Comparison of ENCODE assay signal across 10 mouse cellular contexts in the genomic region with DNA sequence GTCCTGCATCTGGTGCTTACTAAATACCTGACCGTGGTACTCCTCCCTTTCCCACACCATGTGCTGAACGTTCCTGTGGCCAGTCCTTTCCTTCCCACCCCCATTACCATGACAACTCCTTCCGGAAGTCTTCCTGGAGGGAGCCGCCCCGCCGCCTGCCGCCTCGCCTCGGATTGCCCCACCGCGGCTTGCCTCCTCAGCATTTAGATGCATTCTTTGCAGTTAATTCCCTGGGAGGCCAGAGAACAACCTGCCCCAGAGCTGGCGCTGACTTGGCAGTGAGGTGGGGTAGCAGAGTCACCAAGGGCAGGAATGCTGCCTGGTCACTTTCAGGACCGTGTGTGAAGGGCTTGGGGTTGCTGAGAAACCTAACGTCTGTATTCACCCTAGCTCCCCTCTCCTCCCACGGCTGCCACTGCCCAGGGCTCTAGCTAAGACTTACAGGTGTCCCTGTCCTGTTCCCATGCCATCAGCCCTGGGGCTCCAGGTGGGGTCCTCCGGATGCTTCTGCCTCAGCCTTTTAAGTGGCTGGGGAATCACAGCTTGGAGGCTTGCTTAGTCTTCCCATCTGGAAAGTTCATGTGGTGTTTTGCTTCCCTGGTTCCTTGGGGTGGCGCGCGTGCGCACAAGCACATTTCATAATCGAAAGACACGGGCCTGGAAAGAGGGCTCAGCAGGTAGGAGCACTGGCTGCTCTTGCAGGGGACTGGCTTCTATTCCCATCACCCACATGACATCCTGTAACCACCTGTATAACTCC. TPM values are rescaled to one million over a fixed set of nuclear protein-coding genes. Genes with fewer than 3 reads are reported as not detected.
DNase-seq lines count a peak whose midpoint lies in the region; ATAC-seq and TF ChIP-seq lines count a peak whose summit lies in the region.
"Had no signal": no experiment of that assay in that cellular context is flagged by ENCODE, and none has a peak within 500 bp of the region (broad histone marks: within the 10 kb centered on the region; RNA-seq: fewer than 3 reads in every experiment).

No protein-coding gene starts in this region.

- ATAC-seq in forebrain, embryonic 11.5 days (replicated peaks; ENCODE audit: low FRiP score), result no peak
- ATAC-seq in forebrain, embryonic 15.5 days (replicated peaks), result no peak
- ATAC-seq in heart, postnatal 0 days (ENCODE audit: insufficient read depth, low read depth), result no peak

- no peaks in the 10 kb centered on the region for H3K9me3 ChIP-seq in forebrain, embryonic 11.5 days (ENCODE audit: control insufficient read depth, low read length)
- H3K9me3 ChIP-seq in forebrain, embryonic 15.5 days, result no peaks in the 10 kb centered on the region
- H3K9me3 ChIP-seq in heart, postnatal 0 days (replicated peaks; ENCODE audit: control insufficient read depth, low read length), result no peaks in the 10 kb centered on the region

- H3K4me3 ChIP-seq in forebrain, embryonic 11.5 days (ENCODE audit: low read depth, low read length), result no peak overlapping the region
- H3K4me3 ChIP-seq in forebrain, embryonic 15.5 days, result no peak overlapping the region
- no peak overlapping the region; the same call in 1 of the 2 replicates for H3K4me3 ChIP-seq in heart, postnatal 0 days (ENCODE audit: low read depth, low read length)
- H3K4me3 ChIP-seq in thymus, adult 2 months (ENCODE audit: control insufficient read depth, insufficient read depth, low read length), result no peak overlapping the region
- H3K4me3 ChIP-seq: erythroblast, embryonic 14.5 days had no signal

- no peak for DNase-seq in forebrain, embryonic 11.5 days (ENCODE audit: low spot score)
- peak; percentile 75 for DNase-seq in Muller cell, postnatal 12 days (ENCODE audit: inconsistent ontology term)
- DNase-seq in heart, postnatal 0 days (ENCODE audit: low spot score), result peak; percentile 55
- DNase-seq in kidney, postnatal 36 days, result peak; percentile 79 to 85
- peak; percentile 35 for DNase-seq in neural tube, embryonic 10.5 days (ENCODE audit: extremely low spot score, low spot score)
- DNase-seq in thymus, adult 2 months, result no peak
- DNase-seq in frontal cortex, postnatal 25 days (ENCODE audit: low spot score in 2 of 2), result no peak

- no peak overlapping the region for H3K27ac ChIP-seq in forebrain, embryonic 11.5 days (ENCODE audit: low read depth, low read length)
- no peak overlapping the region for H3K27ac ChIP-seq in forebrain, embryonic 15.5 days (replicated peaks)
- peak overlapping the region; percentile 47 for H3K27ac ChIP-seq in heart, postnatal 0 days (ENCODE audit: low read depth)
- H3K27ac ChIP-seq in thymus, adult 2 months (ENCODE audit: control insufficient read depth, insufficient read depth, low read length), result no peak overlapping the region

- WGBS in forebrain, embryonic 11.5 days, result 11% methylated on average over 22 of the region's 22 CpGs
- WGBS in forebrain, embryonic 15.5 days, result 12% methylated on average over 22 of the region's 22 CpGs
- WGBS in heart, postnatal 0 days, result 15% methylated on average over 22 of the region's 22 CpGs
- 25% methylated on average over 22 of the region's 22 CpGs for WGBS in thymus, adult 2 months

- H3K36me3 ChIP-seq in forebrain, embryonic 11.5 days (ENCODE audit: control insufficient read depth, insufficient read depth, low read length), result no peaks in the 10 kb centered on the region
- no peaks in the 10 kb centered on the region for H3K36me3 ChIP-seq in forebrain, embryonic 15.5 days
- 0 out of 2 replicates have a peak, but pooled peaks cover 10% of the 10 kb centered on the region for H3K36me3 ChIP-seq in heart, postnatal 0 days (replicated peaks; ENCODE audit: control insufficient read depth, insufficient read depth, low read length)
- H3K36me3 ChIP-seq in thymus, adult 2 months (ENCODE audit: control insufficient read depth, insufficient read depth, low read length), result no peaks in the 10 kb centered on the region

- H3K27me3 ChIP-seq in forebrain, embryonic 11.5 days (ENCODE audit: control insufficient read depth, insufficient read depth, low read length), result peaks cover 13% of the 10 kb centered on the region
- peaks cover 37% of the 10 kb centered on the region for H3K27me3 ChIP-seq in forebrain, embryonic 15.5 days
- peaks cover 17% of the 10 kb centered on the region for H3K27me3 ChIP-seq in heart, postnatal 0 days (ENCODE audit: control insufficient read depth, insufficient read depth, low read length)
- peaks cover 13% of the 10 kb centered on the region; the same call in 1 of the 2 replicates for H3K27me3 ChIP-seq in thymus, adult 2 months (ENCODE audit: control insufficient read depth, insufficient read depth, low read length)

- no peak for TF ChIP-seq POLR2A in thymus, adult 2 months (IDR thresholded peaks at IDR 0.05; ENCODE audit: control insufficient read depth, extremely low read depth, insufficient read depth, low read length, poor library complexity)

- H3K4me2 ChIP-seq in forebrain, embryonic 11.5 days (ENCODE audit: low read depth, low read length, severe bottlenecking), result 0 out of 2 replicates have a peak overlapping the region, but pooled peaks have one; percentile 31
- no peak overlapping the region for H3K4me2 ChIP-seq in forebrain, embryonic 15.5 days (replicated peaks)
- H3K4me2 ChIP-seq in heart, postnatal 0 days (ENCODE audit: low read depth, low read length), result peak overlapping the region; percentile 51

- no peak for TF ChIP-seq EP300 in heart, postnatal 0 days (IDR thresholded peaks at IDR 0.05; ENCODE audit: low read depth)

- 0 out of 2 replicates have a peak overlapping the region, but pooled peaks have one; percentile 20 for H3K9ac ChIP-seq in forebrain, embryonic 11.5 days (ENCODE audit: low read length)
- H3K9ac ChIP-seq in forebrain, embryonic 15.5 days (replicated peaks), result no peak overlapping the region
- H3K9ac ChIP-seq in heart, postnatal 0 days (replicated peaks; ENCODE audit: low read depth, low read length), result peak overlapping the region; percentile 40

- no peak for TF ChIP-seq CTCF in heart, postnatal 0 days (IDR thresholded peaks at IDR 0.05; ENCODE audit: low read depth)
- TF ChIP-seq CTCF in thymus, adult 2 months (IDR thresholded peaks at IDR 0.05; ENCODE audit: borderline replicate concordance, control insufficient read depth, extremely low read depth, insufficient read depth, low read length, poor library complexity), result no peak

- peaks cover 10% of the 10 kb centered on the region; the same call in 1 of the 2 replicates for H3K4me1 ChIP-seq in forebrain, embryonic 11.5 days (replicated peaks; ENCODE audit: control insufficient read depth, insufficient read depth, low read length)
- peaks cover 16% of the 10 kb centered on the region for H3K4me1 ChIP-seq in forebrain, embryonic 15.5 days
- H3K4me1 ChIP-seq in heart, postnatal 0 days (ENCODE audit: control insufficient read depth, insufficient read depth), result peaks cover 37% of the 10 kb centered on the region; the same call in 1 of the 2 replicates
- peaks cover 11% of the 10 kb centered on the region for H3K4me1 ChIP-seq in thymus, adult 2 months (replicated peaks; ENCODE audit: control insufficient read depth, insufficient read depth, low read length)

RNA-seq across cellular contexts. Expression of a gene that starts 4.5 kb away (rescaled TPM):
- 0.76 and 0.80 TPM in 2 replicates for polyA plus RNA-seq in forebrain, embryonic 11.5 days (2014; fragmentation: Nextera tagmentation; extraction: Ambion mirVana)
- polyA plus RNA-seq in forebrain, embryonic 15.5 days (2015; fragmentation: Nextera tagmentation; extraction: Ambion mirVana), result 0.11 and 0.13 TPM in 2 replicates
- 33.3 and 48.2 TPM in 2 replicates for total RNA-seq in heart, postnatal 0 days (2014; rRNA removed; ENCODE audit: low replicate concordance)
- 0.78 and 1.4 TPM in 2 replicates for polyA plus RNA-seq in heart, postnatal 0 days (2015; fragmentation: Nextera tagmentation; extraction: Ambion mirVana)
- polyA plus RNA-seq in thymus, adult 2 months (2012; rRNA removed), result 0.40 and 0.86 TPM in 2 replicates
- polyA plus RNA-seq: erythroblast, embryonic 14.5 days; neural tube, embryonic 14.5 days had no signal

RNA-seq across cellular contexts. Expression of a gene that starts 13.9 kb away (rescaled TPM):
- polyA plus RNA-seq in forebrain, embryonic 11.5 days (2014; fragmentation: Nextera tagmentation; extraction: Ambion mirVana), result 1.8 and 1.9 TPM in 2 replicates
- polyA plus RNA-seq in forebrain, embryonic 15.5 days (2015; fragmentation: Nextera tagmentation; extraction: Ambion mirVana), result 7.9 and 9.0 TPM in 2 replicates
- 4.1 and 9.8 TPM in 2 replicates for total RNA-seq in heart, postnatal 0 days (2014; rRNA removed; ENCODE audit: low replicate concordance)
- 1.8 and 2.7 TPM in 2 replicates for polyA plus RNA-seq in heart, postnatal 0 days (2015; fragmentation: Nextera tagmentation; extraction: Ambion mirVana)
- 0.75 and 1.5 TPM in 2 replicates for polyA plus RNA-seq in thymus, adult 2 months (2012; rRNA removed)
- polyA plus RNA-seq: erythroblast, embryonic 14.5 days had no signal

RNA-seq across cellular contexts. Expression of a gene that starts 34.3 kb away (rescaled TPM):
- 1.1 and 2.1 TPM in 2 replicates for polyA plus RNA-seq in forebrain, embryonic 11.5 days (2014; fragmentation: Nextera tagmentation; extraction: Ambion mirVana)
- polyA plus RNA-seq in forebrain, embryonic 15.5 days (2015; fragmentation: Nextera tagmentation; extraction: Ambion mirVana), result 0.18 and 0.41 TPM in 2 replicates
- not detected in 2 replicates for total RNA-seq in heart, postnatal 0 days (2014; rRNA removed; ENCODE audit: low replicate concordance)
- polyA plus RNA-seq in heart, postnatal 0 days (2015; fragmentation: Nextera tagmentation; extraction: Ambion mirVana), result 0.16 and 0.30 TPM in 2 replicates
- polyA plus RNA-seq in thymus, adult 2 months (2012; rRNA removed), result 6.9 and 7.7 TPM in 2 replicates
- polyA plus RNA-seq: erythroblast, embryonic 14.5 days had no signal

Comparison
In these comparisons a context has a peak if more than half of its experiments do, and no peak if none do; other contexts are left out.
1. DNase-seq: peak in Muller cell, postnatal 12 days (single experiment), heart, postnatal 0 days (single experiment), kidney, postnatal 36 days (2 of 2) and neural tube, embryonic 10.5 days (single experiment); none in forebrain, embryonic 11.5 days (single experiment), thymus, adult 2 months (single experiment) and frontal cortex, postnatal 25 days (0 of 2).